Mouse (Mus musculus): ENCODE measurements around the gene Abcb1b.

- no peak for TF ChIP-seq CTCF (IDR thresholded peaks at IDR 0.05; ENCODE audit: low read depth, low read length)
- no peak for TF ChIP-seq POLR2A (IDR thresholded peaks at IDR 0.05; ENCODE audit: extremely low read depth, insufficient read depth, low read length)
These were observed 41.7 kb downstream of the Abcb1b start for GRCm38 (mm10) chr5:8839651-8840050.
